Mouse (Mus musculus): ENCODE data around the gene H2al1i. TPM values are rescaled to one million over a fixed set of nuclear protein-coding genes. Genes with fewer than 3 reads are reported as not detected.
"Not testable (repeated sequence)": the region's sequence is repeated elsewhere in the genome, so short reads cannot be mapped to it uniquely, and the experiment has no call there.

H2al1i gene
- total RNA-seq (2017): not detected in 2 replicates

GRCm38 (mm10) chrX:11324359-11324758, at the start of gene H2al1i:
Gene H2al1i (plus strand): TSS chrX:11324659.
- ATAC-seq (replicated peaks in 1 of 2; ENCODE audit: insufficient read depth in 1 of 2, low FRiP score in 2 of 2, low TSS enrichment in 1 of 2, low read depth in 1 of 2, poor library complexity in 2 of 2, severe bottlenecking in 2 of 2): not testable (repeated sequence)

GRCm38 (mm10) chrX:11277083-11277482, 47.4 kb upstream of the H2al1i start:
- no peak for ATAC-seq (replicated peaks in 1 of 2; ENCODE audit: insufficient read depth in 1 of 2, low FRiP score in 2 of 2, low TSS enrichment in 1 of 2, low read depth in 1 of 2, poor library complexity in 2 of 2, severe bottlenecking in 2 of 2)

GRCm38 (mm10) chrX:11280741-11281140, 43.7 kb upstream of the H2al1i start:
- no peak for ATAC-seq (replicated peaks in 1 of 2; ENCODE audit: insufficient read depth in 1 of 2, low FRiP score in 2 of 2, low TSS enrichment in 1 of 2, low read depth in 1 of 2, poor library complexity in 2 of 2, severe bottlenecking in 2 of 2)

- ATAC-seq (replicated peaks in 1 of 2; ENCODE audit: insufficient read depth in 1 of 2, low FRiP score in 2 of 2, low TSS enrichment in 1 of 2, low read depth in 1 of 2, poor library complexity in 2 of 2, severe bottlenecking in 2 of 2): no peak
These were observed 36.1 kb upstream of the H2al1i start for GRCm38 (mm10) chrX:11288306-11288882.

- ATAC-seq (replicated peaks in 1 of 2; ENCODE audit: insufficient read depth in 1 of 2, low FRiP score in 2 of 2, low TSS enrichment in 1 of 2, low read depth in 1 of 2, poor library complexity in 2 of 2, severe bottlenecking in 2 of 2): no peak
These were observed 35.2 kb upstream of the H2al1i start for GRCm38 (mm10) chrX:11289244-11289643.

GRCm38 (mm10) chrX:11298957-11299356, 25.5 kb upstream of the H2al1i start, which contains the start of gene H2al1a:
Gene H2al1a (plus strand): TSS chrX:11299257.
- not testable (repeated sequence) for ATAC-seq (replicated peaks in 1 of 2; ENCODE audit: insufficient read depth in 1 of 2, low FRiP score in 2 of 2, low TSS enrichment in 1 of 2, low read depth in 1 of 2, poor library complexity in 2 of 2, severe bottlenecking in 2 of 2)

- ATAC-seq (replicated peaks in 1 of 2; ENCODE audit: insufficient read depth in 1 of 2, low FRiP score in 2 of 2, low TSS enrichment in 1 of 2, low read depth in 1 of 2, poor library complexity in 2 of 2, severe bottlenecking in 2 of 2): not testable (repeated sequence)
These were observed 22.3 kb upstream of the H2al1i start, which contains the start of gene H2al1b for GRCm38 (mm10) chrX:11302132-11302531. Gene H2al1b (plus strand): TSS chrX:11302432.

GRCm38 (mm10) chrX:11305355-11305754, 19.1 kb upstream of the H2al1i start, which contains the start of gene H2al1c:
Gene H2al1c (plus strand): TSS chrX:11305655.
- not testable (repeated sequence) for ATAC-seq (replicated peaks in 1 of 2; ENCODE audit: insufficient read depth in 1 of 2, low FRiP score in 2 of 2, low TSS enrichment in 1 of 2, low read depth in 1 of 2, poor library complexity in 2 of 2, severe bottlenecking in 2 of 2)

GRCm38 (mm10) chrX:11308524-11308923, 15.9 kb upstream of the H2al1i start, which contains the start of gene H2al1d:
Gene H2al1d (plus strand): TSS chrX:11308824.
- not testable (repeated sequence) for ATAC-seq (replicated peaks in 1 of 2; ENCODE audit: insufficient read depth in 1 of 2, low FRiP score in 2 of 2, low TSS enrichment in 1 of 2, low read depth in 1 of 2, poor library complexity in 2 of 2, severe bottlenecking in 2 of 2)

GRCm38 (mm10) chrX:11311634-11312033, 12.8 kb upstream of the H2al1i start, which contains the start of gene H2al1e:
Gene H2al1e (plus strand): TSS chrX:11311934.
- ATAC-seq (replicated peaks in 1 of 2; ENCODE audit: insufficient read depth in 1 of 2, low FRiP score in 2 of 2, low TSS enrichment in 1 of 2, low read depth in 1 of 2, poor library complexity in 2 of 2, severe bottlenecking in 2 of 2): not testable (repeated sequence)

- ATAC-seq (replicated peaks in 1 of 2; ENCODE audit: insufficient read depth in 1 of 2, low FRiP score in 2 of 2, low TSS enrichment in 1 of 2, low read depth in 1 of 2, poor library complexity in 2 of 2, severe bottlenecking in 2 of 2): not testable (repeated sequence)
These were observed 9.6 kb upstream of the H2al1i start, which contains the start of gene H2al1f for GRCm38 (mm10) chrX:11314858-11315257. Gene H2al1f (plus strand): TSS chrX:11315158.

GRCm38 (mm10) chrX:11317956-11318355, 6.5 kb upstream of the H2al1i start, which contains the start of gene H2al1g:
Gene H2al1g (plus strand): TSS chrX:11318256.
- ATAC-seq (replicated peaks in 1 of 2; ENCODE audit: insufficient read depth in 1 of 2, low FRiP score in 2 of 2, low TSS enrichment in 1 of 2, low read depth in 1 of 2, poor library complexity in 2 of 2, severe bottlenecking in 2 of 2): not testable (repeated sequence)

- not testable (repeated sequence) for ATAC-seq (replicated peaks in 1 of 2; ENCODE audit: insufficient read depth in 1 of 2, low FRiP score in 2 of 2, low TSS enrichment in 1 of 2, low read depth in 1 of 2, poor library complexity in 2 of 2, severe bottlenecking in 2 of 2)
These were observed 3.3 kb upstream of the H2al1i start, which contains the start of gene H2al1h for GRCm38 (mm10) chrX:11321192-11321591. Gene H2al1h (plus strand): TSS chrX:11321492.

- not testable (repeated sequence) for ATAC-seq (replicated peaks in 1 of 2; ENCODE audit: insufficient read depth in 1 of 2, low FRiP score in 2 of 2, low TSS enrichment in 1 of 2, low read depth in 1 of 2, poor library complexity in 2 of 2, severe bottlenecking in 2 of 2)
These were observed 3.1 kb downstream of the H2al1i start, which contains the start of gene H2al1j for GRCm38 (mm10) chrX:11327522-11327921. Gene H2al1j (plus strand): TSS chrX:11327822.

GRCm38 (mm10) chrX:11345762-11346161, 21.3 kb downstream of the H2al1i start:
- no peak for ATAC-seq (replicated peaks in 1 of 2; ENCODE audit: insufficient read depth in 1 of 2, low FRiP score in 2 of 2, low TSS enrichment in 1 of 2, low read depth in 1 of 2, poor library complexity in 2 of 2, severe bottlenecking in 2 of 2)

GRCm38 (mm10) chrX:11346756-11347155, 22.3 kb downstream of the H2al1i start:
- no peak for ATAC-seq (replicated peaks in 1 of 2; ENCODE audit: insufficient read depth in 1 of 2, low FRiP score in 2 of 2, low TSS enrichment in 1 of 2, low read depth in 1 of 2, poor library complexity in 2 of 2, severe bottlenecking in 2 of 2)

- ATAC-seq (replicated peaks in 1 of 2; ENCODE audit: insufficient read depth in 1 of 2, low FRiP score in 2 of 2, low TSS enrichment in 1 of 2, low read depth in 1 of 2, poor library complexity in 2 of 2, severe bottlenecking in 2 of 2): peak; percentile 29 to 32; a peak in 1 of 4 replicates
These were observed 36.4 kb downstream of the H2al1i start for GRCm38 (mm10) chrX:11360823-11361222.

GRCm38 (mm10) chrX:11361261-11361660, 36.8 kb downstream of the H2al1i start:
- ATAC-seq (replicated peaks in 1 of 2; ENCODE audit: insufficient read depth in 1 of 2, low FRiP score in 2 of 2, low TSS enrichment in 1 of 2, low read depth in 1 of 2, poor library complexity in 2 of 2, severe bottlenecking in 2 of 2): peak; percentile 42 to 88; a peak in 3 of 4 replicates
